Mouse (Mus musculus): ENCODE measurements around the gene Tomm34.

Tomm34 gene

GRCm38 (mm10) chr2:164010944-164011343 lies 60.0 kb downstream of the Tomm34 start:
- no peak for DNase-seq (ENCODE audit: low spot score in 2 of 2)

GRCm38 (mm10) chr2:164010496-164010895 lies 60.5 kb downstream of the Tomm34 start:
- DNase-seq (ENCODE audit: low spot score in 2 of 2), result no peak

GRCm38 (mm10) chr2:164009227-164009626 lies 61.7 kb downstream of the Tomm34 start:
- no peak for DNase-seq (ENCODE audit: low spot score in 2 of 2)

GRCm38 (mm10) chr2:164007987-164008545 lies 62.9 kb downstream of the Tomm34 start:
- DNase-seq (ENCODE audit: low spot score in 2 of 2), result no peak

- no peak for DNase-seq (ENCODE audit: low spot score in 2 of 2)
Measured at GRCm38 (mm10) chr2:164007547-164007946, 63.4 kb downstream of the Tomm34 start.

GRCm38 (mm10) chr2:164006932-164007331 lies 64.0 kb downstream of the Tomm34 start:
- DNase-seq (ENCODE audit: low spot score in 2 of 2), result no peak

GRCm38 (mm10) chr2:164004503-164004902 lies 66.5 kb downstream of the Tomm34 start:
- DNase-seq (ENCODE audit: low spot score in 2 of 2), result no peak
